Mouse (Mus musculus) testis, adult 2 months (tissue): ENCODE data around the gene Smg9. TPM values are rescaled to one million over a fixed set of nuclear protein-coding genes. Genes with fewer than 3 reads are reported as not detected.

Experiments
- H3K27ac ChIP-seq: fragments of 200-500 bp; 2 replicates; pipeline ENCODE4 v1.5.1; 2012; ENCODE audit warnings: low read depth, low read length; ENCODE audit not compliant: control insufficient read depth, insufficient read depth
- H3K27me3 ChIP-seq: fragments of 200-500 bp; 2 replicates; pipeline ENCODE4 v1.6.1; 2012; ENCODE audit warnings: mild to moderate bottlenecking, low read length, moderate library complexity; ENCODE audit not compliant: control insufficient read depth, insufficient read depth
- H3K36me3 ChIP-seq: fragments of 200-500 bp; 2 replicates; pipeline ENCODE4 v1.6.1; 2012; ENCODE audit warnings: mild to moderate bottlenecking, low read length; ENCODE audit not compliant: control insufficient read depth, insufficient read depth
- H3K4me1 ChIP-seq: fragments of 200-500 bp; 2 replicates; pipeline ENCODE4 v1.6.1; 2012; ENCODE audit warnings: low read length; ENCODE audit not compliant: control insufficient read depth, insufficient read depth
- H3K4me3 ChIP-seq: fragments of 200-500 bp; 2 replicates; pipeline ENCODE4 v1.5.1; 2012; ENCODE audit warnings: low read depth, mild to moderate bottlenecking, low read length, moderate library complexity, mixed read lengths; ENCODE audit not compliant: control insufficient read depth
- CTCF ChIP-seq: fragments of 200-500 bp; IDR thresholded peaks from 2 replicates; pipeline ENCODE4 v1.5.1; 2012; ENCODE audit warnings: low read depth, mild to moderate bottlenecking, inconsistent platforms, low read length, moderate library complexity; ENCODE audit not compliant: control insufficient read depth, insufficient read depth, insufficient replicate concordance
- POLR2A ChIP-seq: fragments of 200-500 bp; IDR thresholded peaks from 2 replicates; pipeline ENCODE4 v1.6.1; 2012; ENCODE audit warnings: low read depth, mild to moderate bottlenecking, inconsistent platforms, low read length, moderate library complexity; ENCODE audit not compliant: control insufficient read depth
- polyA plus RNA-seq: library from polyadenylated mRNA; depleted of rRNA; stranded (reverse); fragments of >200 nt; gene quantifications from 2 replicates; pipeline ENCODE4 v1.2.3, GENCODE M21; 2012

Gene Smg9
- polyA plus RNA-seq, 1 experiment, result 151 TPM

- H3K4me3 ChIP-seq, result no peak overlapping the region
- H3K27ac ChIP-seq, result no peak overlapping the region
- TF ChIP-seq CTCF (no peak), POLR2A (no peak)
- H3K27me3 ChIP-seq, result no peaks in the 10 kb centered on the region
- H3K4me1 ChIP-seq, result peaks cover 6% of the 10 kb centered on the region
- H3K36me3 ChIP-seq, result no peaks in the 10 kb centered on the region
Measured at GRCm38 (mm10) chr7:24446697-24447340, 47.4 kb downstream of the Smg9 start.

GRCm38 (mm10) chr7:24448782-24449517 is 49.5 kb downstream of the Smg9 start:
- Histone ChIP-seq H3K36me3 (no peaks in the 10 kb centered on the region), H3K4me3 (no peak overlapping the region), H3K27me3 (no peaks in the 10 kb centered on the region), H3K4me1 (peaks cover 8% of the 10 kb centered on the region), H3K27ac (no peak overlapping the region)
- TF ChIP-seq CTCF (no peak), POLR2A (no peak)

- Histone ChIP-seq H3K4me3 (no peak overlapping the region), H3K27ac (no peak overlapping the region), H3K27me3 (no peaks in the 10 kb centered on the region), H3K4me1 (peaks cover 8% of the 10 kb centered on the region), H3K36me3 (no peaks in the 10 kb centered on the region)
- no peak for TF ChIP-seq CTCF
- no peak for TF ChIP-seq POLR2A
Measured at GRCm38 (mm10) chr7:24450585-24451017, 51.2 kb downstream of the Smg9 start.

- no peaks in the 10 kb centered on the region for H3K36me3 ChIP-seq
- TF ChIP-seq CTCF, result no peak
- TF ChIP-seq POLR2A, result no peak
- no peak within 1 kb of the TSS for H3K27ac ChIP-seq
- no peak within 1 kb of the TSS for H3K4me3 ChIP-seq
- no peaks in the 10 kb centered on the region for H3K27me3 ChIP-seq
- H3K4me1 ChIP-seq, result peaks cover 8% of the 10 kb centered on the region
Measured at GRCm38 (mm10) chr7:24451855-24452311, 52.5 kb downstream of the Smg9 start, which contains the start of gene Irgc1. TSS of gene Irgc1 (minus strand) at chr7:24452297.

GRCm38 (mm10) chr7:24454199-24454598 is 54.8 kb downstream of the Smg9 start:
- TF ChIP-seq POLR2A, result no peak
- no peak for TF ChIP-seq CTCF
- peaks cover 3% of the 10 kb centered on the region for H3K4me1 ChIP-seq

GRCm38 (mm10) chr7:24455726-24456125 is 56.3 kb downstream of the Smg9 start:
- TF ChIP-seq CTCF (no peak), POLR2A (no peak)
- Histone ChIP-seq H3K27ac (no peak overlapping the region), H3K27me3 (no peaks in the 10 kb centered on the region), H3K4me3 (no peak overlapping the region), H3K4me1 (peaks cover 3% of the 10 kb centered on the region), H3K36me3 (no peaks in the 10 kb centered on the region)

More at GRCm38 (mm10) chr7:24454199-24454598, 54.8 kb downstream of the Smg9 start:
- Histone ChIP-seq H3K27me3 (no peaks in the 10 kb centered on the region), H3K36me3 (no peaks in the 10 kb centered on the region), H3K4me3 (no peak overlapping the region), H3K27ac (no peak overlapping the region)

- Histone ChIP-seq H3K27me3 (no peaks in the 10 kb centered on the region), H3K36me3 (no peaks in the 10 kb centered on the region), H3K4me3 (no peak overlapping the region), H3K4me1 (peaks cover 7% of the 10 kb centered on the region), H3K27ac (no peak overlapping the region)
- TF ChIP-seq CTCF, result no peak
- no peak for TF ChIP-seq POLR2A
Measured at GRCm38 (mm10) chr7:24457726-24458370, 58.4 kb downstream of the Smg9 start.
